34 mouse cellular contexts compared by ENCODE assay signal in the genomic region with DNA sequence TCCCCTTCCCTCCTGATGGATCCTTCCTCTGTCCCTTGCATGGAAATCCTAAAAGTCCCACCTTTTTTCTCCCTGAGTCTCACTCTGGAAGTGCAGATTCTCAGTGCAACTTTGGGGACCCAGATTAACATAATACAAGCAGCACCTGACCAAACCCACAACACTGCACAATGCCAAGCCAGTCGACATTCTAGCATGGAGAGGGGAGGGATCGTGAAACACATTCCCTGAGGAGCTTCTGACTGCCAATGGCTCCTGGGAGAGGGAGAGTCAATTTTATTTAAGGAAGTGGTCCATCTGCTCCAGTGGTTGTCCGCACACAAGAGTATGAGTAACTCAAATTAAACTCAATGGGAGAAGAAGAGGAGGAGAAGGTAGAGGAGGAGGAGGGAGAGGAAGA. TPM values are rescaled to one million over a fixed set of nuclear protein-coding genes. Genes with fewer than 3 reads are reported as not detected.
DNase-seq lines count a peak whose midpoint lies in the region; ATAC-seq and TF ChIP-seq lines count a peak whose summit lies in the region.
"Had no signal": no experiment of that assay in that cellular context is flagged by ENCODE, and none has a peak within 500 bp of the region (broad histone marks: within the 10 kb centered on the region; RNA-seq: fewer than 3 reads in every experiment).

No protein-coding gene starts in this region.

- no peak for DNase-seq in heart, embryonic 10.5 days (ENCODE audit: low spot score)
- DNase-seq in right cerebral cortex, postnatal 25 days: peak; percentile 8
- no peak for DNase-seq in right cerebral cortex, postnatal 4 days
- peak; percentile 72 for DNase-seq in R1 (ENCODE audit: low read depth, low spot score)
- DNase-seq in thymus, adult 2 months: no peak
- no peak for DNase-seq in adrenal gland, postnatal 10 days
- DNase-seq: adrenal gland, adult 8-10 months; adrenal gland, postnatal 36 days; cerebellum, adult 11 months; cerebellum, adult 2 months; cerebellum, adult 9-11 months; embryo, embryonic 11 days; gastrocnemius, adult 2 months; gastrocnemius, postnatal 14 days; heart, adult 2 months; heart, postnatal 14 days; heart, postnatal 4 days; kidney, adult 11 months; kidney, adult 8-10 months had no signal

- H3K9ac ChIP-seq in heart, embryonic 12.5 days: no peak overlapping the region
- H3K9ac ChIP-seq: embryonic facial prominence, embryonic 13.5 days; forebrain, embryonic 12.5 days; forebrain, embryonic 15.5 days; hindbrain, embryonic 12.5 days; hindbrain, embryonic 15.5 days; intestine, embryonic 15.5 days had no signal

- no peak for ATAC-seq in heart, embryonic 12.5 days (ENCODE audit: insufficient number of reproducible peaks, low FRiP score)
- ATAC-seq: activated CD4-positive, CD25-positive, alpha-beta regulatory T cell, adult 4 months; CD4-positive, CD25-positive, alpha-beta regulatory T cell, adult 4 months; forebrain, embryonic 15.5 days; intestine, embryonic 15.5 days; Patski had no signal

- TF ChIP-seq CTCF in thymus, adult 2 months (IDR thresholded peaks at IDR 0.05; ENCODE audit: borderline replicate concordance, control insufficient read depth, extremely low read depth, insufficient read depth, low read length, poor library complexity): no peak

- TF ChIP-seq POLR2A in thymus, adult 2 months (IDR thresholded peaks at IDR 0.05; ENCODE audit: control insufficient read depth, extremely low read depth, insufficient read depth, low read length, poor library complexity): no peak

- H3K27ac ChIP-seq in heart, embryonic 12.5 days (ENCODE audit: poor library complexity, severe bottlenecking): no peak overlapping the region
- H3K27ac ChIP-seq in heart, embryonic 10.5 days: no peak overlapping the region
- no peak overlapping the region for H3K27ac ChIP-seq in thymus, adult 2 months (ENCODE audit: control insufficient read depth, insufficient read depth, low read length)
- H3K27ac ChIP-seq: embryonic facial prominence, embryonic 10.5 days; embryonic facial prominence, embryonic 13.5 days; forebrain, embryonic 12.5 days; forebrain, embryonic 15.5 days; gastrocnemius, adult 2 months; heart, adult 2 months; heart, embryonic 13.5 days; hindbrain, embryonic 12.5 days; hindbrain, embryonic 15.5 days; intestine, embryonic 15.5 days had no signal

- H3K4me2 ChIP-seq in heart, embryonic 12.5 days: peak overlapping the region; percentile 56
- H3K4me2 ChIP-seq: intestine, embryonic 15.5 days had no signal

- no peaks in the 10 kb centered on the region for H3K36me3 ChIP-seq in heart, embryonic 12.5 days
- H3K36me3 ChIP-seq in heart, embryonic 10.5 days: no peaks in the 10 kb centered on the region
- H3K36me3 ChIP-seq in thymus, adult 2 months (ENCODE audit: control insufficient read depth, insufficient read depth, low read length): no peaks in the 10 kb centered on the region
- H3K36me3 ChIP-seq: embryonic facial prominence, embryonic 10.5 days; embryonic facial prominence, embryonic 13.5 days; forebrain, embryonic 12.5 days; forebrain, embryonic 15.5 days; G1E; heart, embryonic 13.5 days; hindbrain, embryonic 12.5 days; hindbrain, embryonic 15.5 days; intestine, embryonic 15.5 days had no signal

- no peaks in the 10 kb centered on the region for H3K4me1 ChIP-seq in heart, embryonic 12.5 days (replicated peaks)
- H3K4me1 ChIP-seq in heart, embryonic 10.5 days: no peaks in the 10 kb centered on the region
- H3K4me1 ChIP-seq in thymus, adult 2 months (replicated peaks; ENCODE audit: control insufficient read depth, insufficient read depth, low read length): no peaks in the 10 kb centered on the region
- H3K4me1 ChIP-seq: embryonic facial prominence, embryonic 13.5 days; forebrain, embryonic 12.5 days; forebrain, embryonic 15.5 days; intestine, embryonic 15.5 days had no signal

- H3K9me3 ChIP-seq in heart, embryonic 12.5 days (replicated peaks): no peaks in the 10 kb centered on the region
- no peaks in the 10 kb centered on the region for H3K9me3 ChIP-seq in heart, embryonic 10.5 days
- H3K9me3 ChIP-seq: embryonic facial prominence, embryonic 10.5 days; embryonic facial prominence, embryonic 13.5 days; forebrain, embryonic 12.5 days; forebrain, embryonic 15.5 days; G1E; hindbrain, embryonic 12.5 days; hindbrain, embryonic 15.5 days; intestine, embryonic 15.5 days had no signal

- H3K4me3 ChIP-seq in heart, embryonic 12.5 days: no peak overlapping the region
- no peak overlapping the region for H3K4me3 ChIP-seq in heart, embryonic 10.5 days
- no peak overlapping the region for H3K4me3 ChIP-seq in thymus, adult 2 months (ENCODE audit: control insufficient read depth, insufficient read depth, low read length)
- H3K4me3 ChIP-seq: embryonic facial prominence, embryonic 13.5 days; erythroblast, embryonic 14.5 days; forebrain, embryonic 12.5 days; gastrocnemius, adult 2 months; heart, adult 2 months; hindbrain, embryonic 12.5 days; intestine, embryonic 15.5 days had no signal

- 38% methylated on average over 3 of the region's 3 CpGs for WGBS in heart, embryonic 12.5 days
- WGBS in heart, embryonic 10.5 days: 37% methylated on average over 3 of the region's 3 CpGs
- WGBS in thymus, adult 2 months: 67% methylated on average over 3 of the region's 3 CpGs

- H3K27me3 ChIP-seq in heart, embryonic 12.5 days (replicated peaks): no peaks in the 10 kb centered on the region; the same call in 1 of the 2 replicates
- 0 out of 2 replicates have a peak, but pooled peaks cover 3% of the 10 kb centered on the region for H3K27me3 ChIP-seq in heart, embryonic 10.5 days (ENCODE audit: insufficient read depth, poor library complexity, severe bottlenecking)
- H3K27me3 ChIP-seq in thymus, adult 2 months (ENCODE audit: control insufficient read depth, insufficient read depth, low read length): no peaks in the 10 kb centered on the region
- H3K27me3 ChIP-seq: forebrain, embryonic 12.5 days; forebrain, embryonic 15.5 days; hindbrain, embryonic 12.5 days; hindbrain, embryonic 15.5 days; intestine, embryonic 15.5 days had no signal

RNA-seq across cellular contexts. Expression of a gene that starts 28.0 kb away (rescaled TPM):
- polyA plus RNA-seq in heart, embryonic 12.5 days (2016; fragmentation: Nextera tagmentation; extraction: Ambion mirVana): 25.6 TPM in 2 replicates
- polyA plus RNA-seq in heart, embryonic 10.5 days (2016; fragmentation: Nextera tagmentation; extraction: Ambion mirVana): 17.0 and 27.5 TPM in 2 replicates
- 1.4 and 8.8 TPM in 2 replicates for polyA plus RNA-seq in thymus, adult 2 months (2012; rRNA removed)
- 10 to 100 TPM; 61.2 to 62.7 TPM for total RNA-seq in adrenal gland, postnatal 10 days (2021)
- total RNA-seq: common myeloid progenitor, adult 5-6 weeks had no signal
- polyA plus RNA-seq: erythroblast, embryonic 14.5 days had no signal

RNA-seq across cellular contexts. Expression of a gene that starts 31.8 kb away (rescaled TPM):
- polyA plus RNA-seq in heart, embryonic 12.5 days (2016; fragmentation: Nextera tagmentation; extraction: Ambion mirVana): 17.5 and 21.2 TPM in 2 replicates
- 16.1 and 18.9 TPM in 2 replicates for polyA plus RNA-seq in heart, embryonic 10.5 days (2016; fragmentation: Nextera tagmentation; extraction: Ambion mirVana)
- 8.7 and 10.0 TPM in 2 replicates for polyA plus RNA-seq in thymus, adult 2 months (2012; rRNA removed)
- 10 to 100 TPM; 46.4 to 51.3 TPM for total RNA-seq in adrenal gland, postnatal 10 days (2021)
- polyA plus RNA-seq: erythroblast, embryonic 14.5 days had no signal

Comparison
In these comparisons a context has a peak if more than half of its experiments do, and no peak if none do; other contexts are left out.
1. DNase-seq: peak in right cerebral cortex, postnatal 25 days (single experiment) and R1 (single experiment); none in heart, embryonic 10.5 days (single experiment), right cerebral cortex, postnatal 4 days (single experiment), thymus, adult 2 months (single experiment) and adrenal gland, postnatal 10 days (single experiment).